Mouse (Mus musculus) C2C12 (cell line): ENCODE data around the gene Gm10337.

ENCODE experiments used
- CEBPB ChIP-seq: IDR thresholded peaks from one replicate; pipeline ENCODE4 v1.6.1; 2011; ENCODE audit warnings: low read depth, mild to moderate bottlenecking, control low read depth, moderate library complexity
- CTCF ChIP-seq: IDR thresholded peaks from one replicate; pipeline ENCODE4 v1.5.1; 2011; ENCODE audit not compliant: control insufficient read depth, insufficient read depth, insufficient read length
- MAX ChIP-seq: IDR thresholded peaks from one replicate; pipeline ENCODE4 v1.6.1; 2011; ENCODE audit warnings: mild to moderate bottlenecking, control low read depth
- MYOD1 ChIP-seq: IDR thresholded peaks from one replicate; pipeline ENCODE4 v1.6.1; 2011; ENCODE audit warnings: low read depth; ENCODE audit not compliant: control insufficient read depth, insufficient read length
- MYOG ChIP-seq: IDR thresholded peaks from one replicate; pipeline ENCODE4 v1.6.1; 2011; ENCODE audit not compliant: control insufficient read depth, insufficient read length; ENCODE audit errors: extremely low read depth
- USF1 ChIP-seq: IDR thresholded peaks from one replicate; pipeline ENCODE4 v1.6.1; 2011; ENCODE audit warnings: low read depth, mild to moderate bottlenecking, control low read depth, moderate library complexity

DNA sequence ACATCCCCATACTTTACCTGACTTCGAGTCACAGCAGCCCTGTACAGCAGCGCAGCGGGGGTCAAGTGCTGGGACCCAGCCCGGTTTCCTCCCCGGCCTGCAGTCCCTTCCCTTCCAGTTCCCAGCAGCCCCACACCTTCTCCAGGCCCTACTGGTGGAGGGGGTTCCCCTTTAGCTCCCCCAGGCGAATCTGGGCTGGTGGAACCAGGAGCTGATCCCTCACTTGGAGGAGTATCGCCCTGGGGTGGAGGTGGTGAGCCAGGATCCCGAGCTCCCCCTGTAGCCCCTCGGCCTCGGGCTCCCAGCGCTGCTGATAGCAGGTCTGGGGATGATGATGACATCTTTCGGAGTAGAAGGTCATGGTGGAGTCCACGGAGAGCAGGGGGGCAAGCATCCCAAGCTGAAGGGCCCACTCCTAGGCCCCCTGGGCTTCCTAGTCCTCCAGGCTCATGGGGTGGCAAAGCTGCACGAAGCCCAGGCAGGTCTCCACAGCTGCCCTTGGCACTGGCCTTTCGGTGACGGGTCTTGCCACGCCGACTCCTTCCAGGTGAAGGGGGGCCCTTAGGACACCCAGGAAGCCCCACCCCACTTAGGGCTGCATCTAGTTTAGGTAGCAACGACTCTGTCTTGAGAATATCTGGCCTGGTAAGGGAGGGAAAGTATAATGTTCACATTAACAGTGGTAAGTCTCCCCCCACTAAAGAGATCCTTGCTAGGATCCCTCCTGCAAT is 2.3 kb upstream of the Gm10337 start:
- TF ChIP-seq CTCF: no peak
- TF ChIP-seq MAX: no peak
- TF ChIP-seq MYOG: no peak
- no peak for TF ChIP-seq USF1
- no peak for TF ChIP-seq CEBPB
- no peak for TF ChIP-seq MYOD1
